Mouse (Mus musculus): ENCODE data around the gene Nmur1.
A peak's percentile ranks its signal among the peaks of the same experiment; 100 is the strongest.

Nmur1 gene

GRCm38 (mm10) chr1:86426128-86426527 is at the start of gene Nmur1, which contains the start of gene Tex44:
Nmur1 (minus strand) TSS chr1:86426228.
Tex44 (plus strand) TSS chr1:86426329.
- DNase-seq, result no peak

GRCm38 (mm10) chr1:86473109-86473760 is 47.2 kb upstream of the Nmur1 start:
- no peak for DNase-seq

- DNase-seq, result peak; percentile 76
Measured at GRCm38 (mm10) chr1:86472197-86472952, 46.3 kb upstream of the Nmur1 start.

GRCm38 (mm10) chr1:86471504-86471961 is 45.5 kb upstream of the Nmur1 start:
- DNase-seq, result peak; percentile 56

GRCm38 (mm10) chr1:86470519-86471181 is 44.6 kb upstream of the Nmur1 start:
- peak; percentile 75 for DNase-seq

GRCm38 (mm10) chr1:86469876-86470275 is 43.8 kb upstream of the Nmur1 start:
- DNase-seq, result no peak

- DNase-seq, result no peak
Measured at GRCm38 (mm10) chr1:86467416-86467815, 41.4 kb upstream of the Nmur1 start.

- DNase-seq, result no peak
Measured at GRCm38 (mm10) chr1:86464875-86465224, 38.8 kb upstream of the Nmur1 start.

- DNase-seq, result no peak
Measured at GRCm38 (mm10) chr1:86464223-86464874, 38.3 kb upstream of the Nmur1 start.

- DNase-seq, result no peak
Measured at GRCm38 (mm10) chr1:86459371-86459770, 33.3 kb upstream of the Nmur1 start.

GRCm38 (mm10) chr1:86456892-86457581 is 31.0 kb upstream of the Nmur1 start:
- no peak for DNase-seq

- no peak for DNase-seq
Measured at GRCm38 (mm10) chr1:86452713-86453112, 26.7 kb upstream of the Nmur1 start.

GRCm38 (mm10) chr1:86449966-86450365 is 23.9 kb upstream of the Nmur1 start:
- no peak for DNase-seq

GRCm38 (mm10) chr1:86448272-86448671 is 22.2 kb upstream of the Nmur1 start:
- DNase-seq, result no peak

GRCm38 (mm10) chr1:86447596-86448171 is 21.7 kb upstream of the Nmur1 start:
- no peak for DNase-seq

GRCm38 (mm10) chr1:86443386-86444172 is 17.6 kb upstream of the Nmur1 start:
- peak; percentile 58 for DNase-seq

- no peak for DNase-seq
Measured at GRCm38 (mm10) chr1:86442832-86443231, 16.8 kb upstream of the Nmur1 start.

- peak; percentile 92 for DNase-seq
Measured at GRCm38 (mm10) chr1:86441980-86442831, 16.2 kb upstream of the Nmur1 start.

- DNase-seq, result no peak
Measured at GRCm38 (mm10) chr1:86441724-86441979, 15.6 kb upstream of the Nmur1 start.

- DNase-seq, result peak; percentile 67
Measured at GRCm38 (mm10) chr1:86440887-86441723, 15.1 kb upstream of the Nmur1 start.
